Mouse (Mus musculus) CH12.LX (cell line): Measurements from ENCODE around the gene Cacng6. TPM values are rescaled to one million over a fixed set of nuclear protein-coding genes. Genes with fewer than 3 reads are reported as not detected.

Experiments used
- DNase-seq: peaks from one replicate; pipeline ENCODE4 v3.0.0-alpha.2; 2013; ENCODE audit errors: extremely low read depth
- H3K27ac ChIP-seq: 2 replicates; pipeline ENCODE4 v1.5.1; 2012; ENCODE audit warnings: low read depth, mild to moderate bottlenecking, control low read depth, moderate library complexity; ENCODE audit not compliant: insufficient read depth
- H3K27me3 ChIP-seq: replicated peaks from 2 replicates; pipeline ENCODE3; 2012; ENCODE audit warnings: inconsistent platforms
- H3K36me3 ChIP-seq, 2 experiments: replicated peaks in 1 of 2; 2 replicates each; pipeline versions ENCODE3 to v1.6.1; 2012; ENCODE audit warnings: inconsistent platforms in 1 of 2, low read length in 1 of 2, mild to moderate bottlenecking in 1 of 2, mixed read lengths in 1 of 2, moderate library complexity in 1 of 2; ENCODE audit not compliant: control insufficient read depth in 1 of 2, insufficient read depth in 1 of 2
- H3K4me1 ChIP-seq, 2 experiments: 2 replicates each; pipeline ENCODE4 v1.6.1; 2012; ENCODE audit warnings: inconsistent platforms in 1 of 2, moderate library complexity in 1 of 2; ENCODE audit not compliant: insufficient read depth in 2 of 2, control insufficient read depth in 1 of 2
- H3K4me2 ChIP-seq: 2 replicates; pipeline ENCODE4 v1.6.1; 2012; ENCODE audit warnings: low read depth, mild to moderate bottlenecking, control low read depth; ENCODE audit not compliant: poor library complexity, insufficient read depth, severe bottlenecking
- H3K4me3 ChIP-seq, 3 experiments: fragments of 150-350 bp in 1 of 3; sonication (generic) in 1 of 3; replicated peaks in 1 of 3; 2 replicates each; pipeline versions ENCODE3 to v1.5.1; 2011 to 2012; ENCODE audit warnings: low read depth in 2 of 3, low read length in 2 of 3, mild to moderate bottlenecking in 2 of 3, moderate library complexity in 2 of 3, control low read depth in 1 of 3, improper control_type of control experiment in 1 of 3, inconsistent platforms in 1 of 3, mixed read lengths in 1 of 3; ENCODE audit not compliant: poor library complexity in 1 of 3
- H3K79me2 ChIP-seq: replicated peaks from 2 replicates; pipeline ENCODE4 v1.6.1; 2012; ENCODE audit warnings: mild to moderate bottlenecking, moderate library complexity; ENCODE audit not compliant: control insufficient read depth, poor library complexity, insufficient read depth, severe bottlenecking; ENCODE audit errors: extremely low read depth
- H3K9ac ChIP-seq: 2 replicates; pipeline ENCODE4 v1.6.1; 2012; ENCODE audit warnings: low read depth, mild to moderate bottlenecking, control low read depth, moderate library complexity; ENCODE audit not compliant: insufficient read depth
- H3K9me3 ChIP-seq: replicated peaks from 2 replicates; pipeline ENCODE3; 2012; ENCODE audit warnings: low read length, inconsistent platforms, mixed read lengths
- CHD1 ChIP-seq: IDR thresholded peaks from 2 replicates; pipeline ENCODE4 v1.6.1; 2012; ENCODE audit warnings: low read depth, low read length, improper control_type of control experiment, inconsistent platforms
- E2F4 ChIP-seq: IDR thresholded peaks from 2 replicates; pipeline ENCODE4 v1.6.1; 2011; ENCODE audit warnings: low read depth, low read length, improper control_type of control experiment; ENCODE audit not compliant: insufficient replicate concordance
- EP300 ChIP-seq: IDR thresholded peaks from 2 replicates; pipeline ENCODE4 v1.6.1; 2011; ENCODE audit warnings: low read length, improper control_type of control experiment
- ETS1 ChIP-seq: conservative IDR thresholded peaks from 2 replicates; pipeline ENCODE4 v1.6.1; 2012; ENCODE audit warnings: low read depth, mild to moderate bottlenecking, inconsistent platforms, low read length, improper control_type of control experiment, moderate library complexity
- MAFK ChIP-seq: IDR thresholded peaks from 2 replicates; pipeline ENCODE4 v1.6.1; 2011; ENCODE audit warnings: low read length, improper control_type of control experiment; ENCODE audit not compliant: insufficient replicate concordance
- NRF1 ChIP-seq: IDR thresholded peaks from 2 replicates; pipeline ENCODE4 v1.6.1; 2014; ENCODE audit warnings: low read depth, mild to moderate bottlenecking, inconsistent platforms, low read length, improper control_type of control experiment, moderate library complexity
- PAX5 ChIP-seq: IDR thresholded peaks from 2 replicates; pipeline ENCODE4 v1.6.1; 2012; ENCODE audit warnings: low read length, inconsistent platforms, mixed read lengths
- POLR2AphosphoS2 ChIP-seq: IDR thresholded peaks from 2 replicates; pipeline ENCODE4 v1.6.1; 2011; ENCODE audit warnings: low read depth, low read length, improper control_type of control experiment
- RCOR1 ChIP-seq: conservative IDR thresholded peaks from 2 replicates; pipeline ENCODE4 v1.6.1; 2012; ENCODE audit warnings: low read depth, mild to moderate bottlenecking, inconsistent platforms, low read length, improper control_type of control experiment
- SMC3 ChIP-seq: IDR thresholded peaks from 2 replicates; pipeline ENCODE4 v1.6.1; 2011; ENCODE audit warnings: low read depth, low read length, improper control_type of control experiment
- UBTF ChIP-seq: IDR thresholded peaks from 2 replicates; pipeline ENCODE4 v1.6.1; 2012; ENCODE audit warnings: low read depth, mild to moderate bottlenecking, inconsistent platforms, low read length, improper control_type of control experiment, moderate library complexity
- ZKSCAN1 ChIP-seq: IDR thresholded peaks from 2 replicates; pipeline ENCODE4 v1.6.1; 2012; ENCODE audit warnings: low read depth, inconsistent platforms, low read length, improper control_type of control experiment, borderline replicate concordance
- dilution Hi-C: fragments of 300-500 bp; cut with MboI; formaldehyde crosslinking; loops from 2 replicates; pipeline ENCODE4 v1.14.3; 2020; ENCODE audit warnings: low sequenced_read_pairs; ENCODE audit not compliant: extremely low pct_unique_long_range_greater_than_20kb, extremely low pct_ligation_motif_present
- in situ Hi-C: fragments of 300-500 bp; cut with MboI; formaldehyde crosslinking; loops from 3 replicates; pipeline ENCODE4 v1.14.3; 2019; ENCODE audit warnings: low sequenced_read_pairs, low pct_ligation_motif_present, low pct_unique_long_range_greater_than_20kb, mixed read lengths
- polyA plus RNA-seq: library from polyadenylated mRNA; unstranded; fragments of >175 nt; gene quantifications from 2 replicates; pipeline ENCODE4 v1.2.1, GENCODE M21; 2012; ENCODE audit warnings: low read depth; ENCODE audit not compliant: insufficient read length
- total RNA-seq, 2 experiments: library from RNA; depleted of rRNA; stranded (reverse); fragments of 300-350 nt in 1 of 2; fragments of >200 nt in 1 of 2; gene quantifications; 2 replicates each; pipeline ENCODE4 v1.2.3; 2012 to 2014

The Cacng6 gene
- total and polyA plus RNA-seq, 3 experiments, result not detected

GRCm38 (mm10) chr7:3474291-3475080 lies 50.5 kb downstream of the Cacng6 start:
- TF ChIP-seq SMC3 (no peak), ETS1 (no peak), POLR2AphosphoS2 (no peak), CHD1 (no peak), UBTF (no peak), ZKSCAN1 (no peak), NRF1 (no peak), EP300 (no peak), MAFK (no peak)
- H3K27ac ChIP-seq, result no peak overlapping the region
- no peaks in the 10 kb centered on the region for H3K36me3 ChIP-seq
- no peak overlapping the region for H3K4me2 ChIP-seq
- dilution Hi-C loops, result no loop called here
- H3K4me3 ChIP-seq, result no peak overlapping the region
- in situ Hi-C loops, result no loop called here
- DNase-seq, result no peak
- no peaks in the 10 kb centered on the region for H3K79me2 ChIP-seq
- no peaks in the 10 kb centered on the region for H3K27me3 ChIP-seq
- H3K4me1 ChIP-seq, result peaks cover 2 to 17% of the 10 kb centered on the region in 2 experiments; a peak in 3 of 4 replicates
- H3K9ac ChIP-seq, result no peak overlapping the region
- no peaks in the 10 kb centered on the region for H3K9me3 ChIP-seq

GRCm38 (mm10) chr7:3476728-3477127 lies 52.7 kb downstream of the Cacng6 start:
- dilution Hi-C loops, result no loop called here
- no peak overlapping the region for H3K27ac ChIP-seq
- no peaks in the 10 kb centered on the region for H3K27me3 ChIP-seq
- no peak overlapping the region for H3K9ac ChIP-seq
- TF ChIP-seq NRF1, result no peak
- no peak for TF ChIP-seq E2F4
- TF ChIP-seq PAX5, result no peak
- TF ChIP-seq ZKSCAN1, result no peak
- TF ChIP-seq EP300, result no peak
- TF ChIP-seq POLR2AphosphoS2, result no peak
- no peak for TF ChIP-seq RCOR1
- in situ Hi-C loops, result no loop called here
- no peaks in the 10 kb centered on the region for H3K9me3 ChIP-seq
- H3K4me2 ChIP-seq, result no peak overlapping the region
- no peak for DNase-seq
- no peak overlapping the region for H3K4me3 ChIP-seq
- H3K79me2 ChIP-seq, result no peaks in the 10 kb centered on the region
- H3K36me3 ChIP-seq, result no peaks in the 10 kb centered on the region
- H3K4me1 ChIP-seq, result peaks cover 2 to 17% of the 10 kb centered on the region in 2 experiments; a peak in 3 of 4 replicates
